Mouse (Mus musculus) megakaryocyte, adult 5-6 weeks (primary cell): ENCODE measurements at regions not wholly inside any gene's neighbourhood (a gene's known extent, or its start where the extent isn't known, plus 50 kb on each side); places are given as distances from the start of the nearest gene placed in this dataset.

Experiments
- ATAC-seq: 2 replicates; pipeline ENCODE4 v1.8.0; 2016; ENCODE audit warnings: mild to moderate bottlenecking, inconsistent platforms; ENCODE audit not compliant: poor library complexity, severe bottlenecking

DNA sequence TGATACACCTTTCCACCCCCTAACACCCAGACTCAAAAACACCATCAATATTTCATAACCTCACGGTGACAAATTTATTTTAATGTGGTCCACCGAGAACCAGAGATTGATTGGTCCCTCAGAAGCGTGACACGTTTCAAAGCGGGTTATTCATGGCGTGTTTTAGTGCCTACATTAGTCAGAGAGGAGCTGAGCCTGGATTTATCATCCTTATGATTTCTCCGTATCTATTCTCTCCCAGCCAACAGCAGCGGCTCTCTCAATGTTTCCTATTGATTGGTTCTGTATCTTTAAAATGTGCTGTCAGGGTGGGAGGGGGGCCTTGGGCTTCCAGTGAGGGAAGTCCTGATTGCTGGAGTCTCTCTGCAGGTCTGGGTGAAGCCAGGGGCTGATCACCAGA lies 219.9 kb downstream of the Dhx35 start:
- no peak for ATAC-seq

DNA sequence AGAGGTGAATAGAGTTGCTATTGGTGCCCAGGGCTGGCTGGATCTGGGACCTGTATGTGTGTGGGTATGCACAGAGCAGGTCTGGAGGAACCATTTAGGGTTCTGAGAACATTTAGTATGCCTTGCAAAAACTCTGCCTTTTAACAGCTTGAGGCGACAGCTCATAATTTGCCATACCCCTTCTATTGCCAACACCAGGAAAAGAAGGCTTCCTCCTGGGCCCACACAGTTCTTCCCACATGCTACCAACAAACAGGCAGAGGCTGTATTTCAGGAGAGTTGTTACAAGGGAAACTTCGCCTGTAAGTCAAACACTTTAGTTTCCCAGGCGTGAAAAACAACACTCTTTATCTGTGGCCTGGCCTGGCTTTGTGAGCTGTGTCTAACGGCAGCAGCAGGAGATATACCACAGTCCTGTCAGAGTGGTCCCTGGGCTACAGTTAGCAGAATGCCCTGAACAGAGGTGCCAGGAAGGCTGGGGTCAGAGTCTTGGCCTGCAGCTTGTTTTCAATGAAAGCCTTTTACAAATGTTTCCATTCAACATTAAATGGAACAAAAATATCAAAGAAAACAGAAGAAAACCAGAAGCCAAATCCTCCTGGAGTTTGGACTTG lies 225.4 kb downstream of the Dhx35 start:
- no peak for ATAC-seq

DNA sequence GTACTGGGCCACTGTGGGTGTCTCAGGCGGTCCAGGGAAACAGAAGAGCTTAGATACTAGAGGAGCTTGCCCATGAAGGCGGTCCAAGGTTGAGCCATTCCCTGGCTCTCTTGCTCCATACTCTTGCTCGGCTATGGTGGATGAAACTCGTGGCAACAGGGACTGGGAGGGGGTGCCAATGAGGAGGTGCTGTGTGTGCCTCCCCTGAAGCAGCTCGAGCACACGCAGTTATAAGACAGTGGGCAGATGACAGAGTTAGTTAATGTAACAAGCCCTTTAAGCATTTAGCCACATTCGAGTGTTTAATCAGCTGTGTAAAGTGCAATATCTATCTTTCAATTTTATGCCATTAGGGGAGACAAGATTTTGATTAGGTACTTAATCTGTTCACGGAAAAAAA lies 237.5 kb downstream of the Dhx35 start:
- ATAC-seq = no peak

DNA sequence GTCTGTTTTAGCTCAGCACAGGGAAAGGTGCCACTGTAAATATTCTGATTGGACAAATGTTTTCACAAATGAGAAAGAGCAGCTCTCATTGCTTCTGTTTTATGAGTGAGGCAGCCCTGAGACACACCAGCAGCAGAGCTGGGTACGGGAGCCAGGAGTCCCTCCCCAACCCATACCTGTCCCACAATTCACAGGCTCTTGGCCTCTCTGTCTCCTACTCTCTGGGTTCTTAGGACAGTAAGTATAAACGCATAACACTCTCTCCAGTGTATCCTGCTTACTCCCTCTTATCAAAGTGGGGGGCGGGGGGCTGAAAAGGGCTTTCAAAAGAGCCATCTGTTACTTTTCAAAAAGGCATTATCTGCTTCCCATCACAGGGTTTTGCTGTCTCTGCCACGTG lies 245.3 kb downstream of the Dhx35 start:
- no peak for ATAC-seq

DNA sequence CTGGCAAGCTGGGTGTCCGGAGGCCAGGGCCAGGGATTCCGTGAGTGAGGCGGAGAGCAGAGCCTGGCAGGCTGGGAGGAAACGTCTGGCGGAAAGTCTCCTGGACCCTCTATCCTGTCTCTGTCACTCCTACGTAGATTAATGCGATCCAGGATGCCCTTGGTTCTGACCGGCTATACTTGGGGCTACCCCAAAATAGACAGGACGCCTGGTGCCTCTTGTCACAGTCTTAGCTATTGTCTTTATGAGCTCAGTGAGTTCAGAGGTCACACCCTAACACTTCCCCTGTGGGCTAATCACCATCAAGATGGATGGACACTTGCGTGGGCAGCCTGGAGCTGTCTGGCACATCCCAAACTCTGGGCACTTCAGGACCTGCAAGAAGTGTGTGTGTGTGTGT lies 258.9 kb downstream of the Dhx35 start:
- no peak for ATAC-seq

DNA sequence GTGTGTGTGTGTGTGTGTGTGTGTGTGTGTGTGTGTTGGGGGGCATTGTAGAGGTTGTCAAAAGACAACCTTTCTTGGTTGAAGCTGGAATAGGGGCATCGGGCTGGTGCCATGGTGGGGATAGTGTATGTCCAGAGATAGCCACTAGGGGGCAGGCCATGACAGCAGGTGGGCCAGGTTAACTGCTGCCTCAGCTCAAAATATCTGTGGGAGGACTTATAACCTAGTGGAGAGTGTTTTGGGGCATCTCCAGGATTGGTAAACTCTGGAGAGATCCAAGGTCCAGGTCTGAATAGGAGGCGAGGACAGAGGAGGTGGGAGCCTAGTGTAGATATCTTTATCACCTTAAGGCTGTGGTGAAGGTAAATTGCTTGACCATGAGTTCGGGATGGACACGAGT lies 259.3 kb downstream of the Dhx35 start:
- ATAC-seq = no peak; the same call in 1 of the 2 replicates

DNA sequence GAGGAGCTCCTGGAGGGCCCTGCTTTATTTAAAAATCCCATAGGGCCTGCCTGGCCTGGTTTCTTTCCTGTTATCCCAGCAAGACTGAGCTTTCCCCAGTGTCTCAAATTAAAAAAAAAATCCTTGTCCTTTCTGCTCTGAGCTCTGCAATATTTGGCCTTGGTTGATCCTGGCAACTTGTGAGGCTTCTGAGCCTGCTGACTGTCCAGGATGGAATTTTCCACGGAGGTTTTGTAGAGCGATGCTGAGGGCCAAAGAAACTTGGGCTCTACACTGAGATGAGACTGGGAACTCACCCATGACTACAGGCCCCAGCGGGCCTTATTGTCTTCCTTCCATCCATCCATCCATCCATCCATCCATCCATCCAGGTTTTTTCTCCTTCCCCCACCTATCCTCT lies 259.8 kb downstream of the Dhx35 start:
- no peak for ATAC-seq

DNA sequence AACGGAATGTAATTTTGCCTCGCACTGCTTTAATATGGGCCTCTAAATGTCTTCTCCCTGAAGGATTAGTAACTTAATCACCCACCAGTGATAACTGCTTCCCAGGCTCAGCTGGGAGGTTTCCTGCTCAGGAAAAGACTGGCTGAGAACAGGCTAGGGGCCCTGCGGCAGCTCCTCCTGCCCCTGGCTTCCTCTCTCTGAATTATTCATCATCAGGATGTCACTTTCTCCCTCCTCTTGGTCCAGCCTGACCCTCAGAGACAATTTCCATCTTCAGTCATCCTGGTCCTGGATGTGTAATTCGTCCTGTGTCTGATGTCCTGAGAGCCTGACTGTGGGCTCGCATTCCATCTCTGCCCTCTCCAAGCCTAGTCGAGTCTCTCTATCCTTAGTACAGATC lies 261.2 kb downstream of the Dhx35 start:
- no peak for ATAC-seq

DNA sequence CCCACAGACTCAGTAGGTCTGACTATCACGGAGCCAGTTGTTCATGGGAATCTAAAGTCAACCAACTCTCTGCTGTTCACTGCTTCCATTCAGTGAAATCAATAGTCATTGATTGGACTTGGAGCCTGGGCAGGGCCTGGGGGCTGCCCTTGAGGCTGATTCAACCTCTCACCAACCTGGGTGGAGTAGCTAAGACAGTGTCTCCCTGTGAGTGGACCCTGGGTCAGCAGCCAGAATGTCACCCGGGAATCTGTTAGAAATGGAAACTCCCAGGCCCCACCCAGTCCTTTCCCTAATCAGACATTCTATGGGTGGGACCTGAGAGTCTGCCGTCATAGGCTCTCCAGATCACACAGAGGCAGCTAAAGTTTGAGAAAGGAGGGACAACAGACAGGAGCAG lies 262.4 kb downstream of the Dhx35 start:
- no peak for ATAC-seq

DNA sequence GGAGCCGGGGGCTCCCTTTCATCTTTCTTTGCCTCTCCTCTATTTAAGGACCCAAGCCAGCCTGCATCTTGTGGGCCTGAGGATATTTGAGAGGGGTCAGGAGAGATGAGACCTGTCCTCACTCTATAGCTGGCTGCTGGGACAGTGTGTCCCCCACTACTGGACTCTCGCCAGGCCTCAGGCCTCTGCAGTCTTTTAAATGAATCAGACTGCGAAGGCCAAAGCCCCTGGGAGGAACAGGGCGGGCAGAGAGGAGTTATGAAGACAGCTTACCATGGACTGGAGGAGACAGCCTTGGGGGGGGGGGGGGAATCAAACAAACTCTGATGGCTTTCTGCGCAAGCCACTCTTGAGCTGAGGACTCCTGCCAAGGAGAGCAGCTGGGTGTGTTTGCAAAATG lies 262.9 kb downstream of the Dhx35 start:
- no peak for ATAC-seq

DNA sequence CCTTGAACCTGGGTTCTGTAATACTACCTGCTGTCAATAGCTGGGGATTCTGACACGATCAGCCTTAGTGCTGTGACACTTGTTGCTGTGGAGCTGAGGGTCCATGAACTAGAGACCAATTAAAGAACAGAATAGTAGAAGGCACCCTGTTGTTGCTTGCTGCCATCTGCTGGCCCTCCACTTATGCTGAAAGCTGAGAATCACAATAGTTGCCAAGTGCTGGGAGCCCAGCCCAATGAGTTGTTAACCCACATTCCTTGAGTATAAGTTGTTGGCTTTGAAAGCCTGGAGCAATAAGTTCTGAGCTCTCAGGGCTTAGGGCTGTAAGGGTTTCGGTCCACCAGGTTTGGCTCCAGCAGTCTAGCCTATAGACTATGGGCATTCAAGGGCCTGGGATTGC lies 267.7 kb downstream of the Dhx35 start:
- ATAC-seq = no peak

DNA sequence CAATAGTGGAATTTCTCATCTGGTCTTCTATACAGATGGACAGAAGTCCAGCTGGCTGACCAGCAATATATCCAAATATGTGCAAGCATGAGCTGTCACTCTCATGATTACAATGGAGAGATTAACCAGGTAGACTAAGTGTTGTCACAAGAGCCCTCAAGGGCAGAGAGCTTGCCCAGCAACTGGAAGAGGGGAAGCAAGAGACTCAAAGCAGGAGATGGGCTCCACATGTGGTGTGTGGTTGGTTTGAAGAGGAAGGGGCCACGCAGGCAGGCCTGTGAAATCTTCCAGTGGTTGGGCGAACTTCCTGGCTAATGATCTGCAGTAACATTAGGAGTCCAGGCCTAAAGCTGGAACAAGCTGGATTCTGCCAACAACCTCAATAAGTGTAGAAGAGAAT lies 268.1 kb downstream of the Dhx35 start:
- no peak for ATAC-seq

DNA sequence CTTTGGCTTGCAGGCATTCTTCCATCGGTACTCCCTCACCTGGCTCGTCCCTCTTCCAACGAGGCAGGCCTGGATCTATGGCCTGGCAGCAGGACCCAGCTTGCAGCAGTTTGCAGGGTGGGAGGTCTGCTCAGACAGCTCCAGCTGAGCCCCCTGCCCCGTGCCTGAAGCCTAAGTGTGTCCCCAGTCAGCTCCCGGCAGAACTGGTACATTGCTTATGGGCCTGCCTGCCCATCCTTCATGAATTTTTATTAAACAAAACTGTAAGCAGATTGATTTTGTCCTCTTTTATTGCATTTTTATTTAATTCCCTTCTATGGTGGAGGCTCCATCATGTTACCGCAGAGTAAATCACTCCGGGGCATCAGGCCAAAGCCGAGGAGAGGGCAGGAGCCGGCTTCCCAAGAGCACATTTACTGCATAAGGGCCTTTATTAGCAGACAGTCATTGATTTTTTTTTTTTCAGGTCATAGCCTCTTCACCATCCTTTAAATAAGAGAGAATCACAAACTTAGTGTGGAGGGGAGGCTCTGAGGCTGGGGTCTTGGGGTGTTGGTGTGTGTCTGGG lies 269.9 kb downstream of the Dhx35 start:
- ATAC-seq = no peak

DNA sequence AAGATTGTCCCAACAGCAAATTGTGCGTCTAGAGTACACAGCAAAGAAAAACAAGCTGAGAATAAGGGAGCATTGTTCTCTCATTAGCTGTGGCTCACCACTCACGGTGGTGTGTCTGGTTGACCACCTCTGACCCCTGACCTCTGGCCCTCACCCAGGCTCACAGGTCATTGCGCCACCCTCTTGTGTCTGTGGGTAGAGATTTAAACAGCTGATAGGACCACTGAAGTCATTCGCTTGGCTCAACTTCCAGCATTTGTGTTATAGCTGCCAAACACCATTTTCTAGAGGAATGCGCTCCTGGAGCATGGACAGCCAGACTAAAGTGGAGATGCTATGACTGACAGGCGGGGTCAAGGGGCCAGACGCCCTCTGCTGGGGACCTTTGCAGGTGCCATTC lies 272.9 kb downstream of the Dhx35 start:
- ATAC-seq = no peak

DNA sequence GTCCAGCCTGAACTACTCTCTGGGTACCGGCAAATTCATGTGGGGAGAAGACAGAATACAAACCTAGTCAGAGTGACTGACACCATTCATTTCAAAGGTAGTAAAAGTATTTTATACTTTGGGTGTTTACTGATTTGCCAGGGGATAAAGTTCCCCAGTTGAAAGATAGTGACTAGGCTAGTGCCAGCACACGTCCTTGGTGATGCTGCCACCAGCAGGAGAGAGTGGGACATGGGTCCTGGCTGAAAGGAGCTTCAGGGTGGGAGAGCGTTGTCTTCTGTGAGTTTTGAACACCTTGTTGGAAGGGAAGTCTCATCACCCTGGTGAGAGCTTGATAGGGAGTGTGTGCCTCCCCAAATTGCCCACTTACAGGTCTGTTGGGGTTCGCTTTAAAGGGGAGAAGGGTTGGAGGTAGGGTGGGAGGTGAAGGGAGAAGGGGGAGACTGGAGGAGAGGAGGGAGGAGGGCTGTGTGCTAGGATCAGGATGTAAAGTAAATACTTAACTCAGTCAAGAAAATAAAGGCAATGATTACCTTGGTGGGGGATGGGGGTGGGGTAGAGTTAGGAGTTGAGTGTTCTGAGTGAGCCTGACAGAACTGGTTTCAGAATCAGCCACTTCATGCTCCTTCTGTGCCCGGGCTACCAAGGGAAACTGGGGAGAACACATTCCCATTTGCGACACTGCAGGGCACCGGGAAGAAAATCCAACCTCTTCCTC lies 273.9 kb downstream of the Dhx35 start:
- no peak for ATAC-seq

DNA sequence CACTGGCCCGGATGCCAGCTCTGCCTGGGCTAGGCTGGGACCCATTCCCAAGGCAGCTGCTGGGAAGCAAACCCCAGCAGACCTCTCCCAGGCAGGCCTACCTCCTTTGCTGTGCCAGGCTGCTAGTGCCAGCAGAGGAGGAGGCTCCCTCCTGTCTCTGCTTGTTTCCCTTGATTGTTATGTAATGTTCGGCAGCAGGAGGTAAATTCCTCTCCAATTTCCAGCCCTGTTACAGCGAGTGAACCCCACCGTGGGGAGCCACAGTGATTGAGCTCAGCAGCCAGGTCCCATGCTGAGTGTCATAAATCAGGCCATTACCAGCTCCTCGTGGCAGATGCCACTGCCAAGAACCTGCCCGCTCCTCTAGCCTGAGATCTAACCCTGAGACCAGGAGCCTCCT lies 274.6 kb downstream of the Dhx35 start:
- no peak for ATAC-seq

DNA sequence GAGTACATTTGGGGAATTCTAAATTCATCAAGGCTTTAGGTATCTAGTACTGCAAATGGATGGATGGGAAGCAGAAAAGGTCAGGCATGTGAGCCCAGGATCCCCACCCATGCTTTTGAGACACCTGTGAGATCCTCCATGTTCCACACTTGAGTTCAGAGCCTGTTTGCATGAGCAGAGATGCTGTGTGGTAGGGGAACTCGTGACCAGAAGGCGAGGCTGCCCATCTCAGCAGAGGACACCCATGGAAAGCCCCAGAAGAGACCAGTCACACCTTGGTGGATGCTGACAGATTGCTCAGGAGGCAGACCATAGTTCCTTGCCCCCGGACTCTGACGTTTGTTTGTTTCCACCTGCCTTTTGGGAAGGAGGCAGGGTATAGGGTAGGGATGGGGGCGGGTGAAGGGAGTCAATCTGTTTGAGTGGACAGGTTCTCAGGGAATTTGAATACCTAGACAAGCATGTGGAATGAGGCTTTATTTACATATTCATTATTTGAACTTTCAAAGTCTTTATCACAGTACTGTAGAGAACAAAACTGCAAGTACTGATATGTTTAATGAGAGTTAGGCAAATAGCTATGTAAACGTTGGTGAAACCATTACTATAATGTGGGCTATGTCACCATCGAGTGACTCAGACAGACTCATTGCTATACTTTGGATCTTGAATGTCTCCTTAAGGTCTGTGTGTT lies 278.5 kb downstream of the Dhx35 start:
- ATAC-seq = no peak

DNA sequence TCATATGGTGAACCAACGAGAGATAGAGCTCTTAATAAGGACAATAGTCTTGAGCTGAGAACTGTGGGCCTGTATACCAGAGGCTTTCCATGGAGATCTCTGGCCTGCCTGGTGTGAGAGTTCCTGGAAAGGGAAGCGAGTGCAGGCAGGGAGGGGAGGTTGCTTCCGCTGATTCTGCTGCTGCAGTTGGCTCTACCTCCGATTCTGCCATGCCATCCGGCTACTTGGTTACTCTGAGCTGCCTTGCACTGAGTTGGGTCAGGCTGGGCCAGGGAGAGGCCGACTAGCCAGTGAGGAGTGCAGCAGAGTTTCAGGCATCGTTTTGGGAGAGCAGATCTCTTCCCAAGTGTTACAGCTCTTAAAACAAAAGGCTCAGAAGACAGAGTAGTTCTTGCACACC lies 285.2 kb downstream of the Dhx35 start:
- ATAC-seq = no peak

DNA sequence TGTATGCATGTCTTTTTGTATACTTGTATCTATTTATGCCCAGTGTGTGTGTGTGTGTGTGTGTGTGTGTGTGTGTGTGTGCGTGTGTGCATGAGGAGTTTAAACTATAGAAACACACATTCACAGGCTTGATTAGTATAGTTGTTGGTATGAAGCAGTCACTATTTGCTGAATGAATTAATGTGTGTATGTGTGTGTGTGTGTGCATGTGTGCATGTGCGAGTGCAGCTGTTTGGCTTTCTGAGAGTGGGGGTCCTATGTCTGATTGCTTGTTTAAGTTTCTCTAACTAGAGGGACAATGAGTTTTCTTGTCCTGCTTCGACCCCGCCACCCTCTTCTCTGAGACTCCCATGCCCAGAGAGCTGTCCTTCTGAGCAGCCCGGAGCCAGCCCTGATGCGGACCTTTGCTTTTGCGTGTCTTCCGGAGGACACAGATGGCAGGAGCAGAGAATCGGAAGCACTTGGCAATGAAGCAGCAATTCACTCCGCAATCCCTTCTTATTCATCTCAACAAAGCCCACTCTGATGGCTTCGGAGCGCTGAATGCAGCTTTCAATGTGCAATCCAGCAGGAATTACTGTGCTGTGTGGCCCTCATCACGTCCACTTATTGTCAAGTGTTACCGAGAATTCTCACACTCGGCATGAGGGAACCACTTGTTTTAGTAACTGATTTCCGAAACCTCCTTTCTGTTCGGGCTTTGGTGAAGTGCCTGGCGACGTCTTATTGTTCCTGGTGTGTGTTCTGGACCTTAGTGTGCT lies 286.4 kb downstream of the Dhx35 start:
- no peak for ATAC-seq

DNA sequence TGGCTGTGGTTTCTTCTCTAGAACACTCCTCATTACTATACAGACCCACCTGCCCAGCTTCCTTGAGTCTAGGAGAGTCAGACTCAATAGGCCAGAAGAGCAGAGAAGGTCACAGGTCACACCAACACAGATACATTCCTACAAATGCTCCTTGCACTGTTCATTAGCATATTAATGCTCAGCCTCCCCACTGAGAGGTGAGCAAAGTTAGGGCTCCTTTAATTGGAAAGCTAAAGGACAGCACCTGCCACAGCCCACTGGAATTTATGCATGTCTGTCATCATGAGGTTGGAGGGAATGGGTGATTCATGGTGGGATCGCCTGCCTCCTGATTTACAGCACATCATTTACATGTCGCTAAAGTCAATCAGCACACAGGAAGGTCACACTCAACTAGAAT lies 292.2 kb downstream of the Dhx35 start:
- ATAC-seq = no peak

DNA sequence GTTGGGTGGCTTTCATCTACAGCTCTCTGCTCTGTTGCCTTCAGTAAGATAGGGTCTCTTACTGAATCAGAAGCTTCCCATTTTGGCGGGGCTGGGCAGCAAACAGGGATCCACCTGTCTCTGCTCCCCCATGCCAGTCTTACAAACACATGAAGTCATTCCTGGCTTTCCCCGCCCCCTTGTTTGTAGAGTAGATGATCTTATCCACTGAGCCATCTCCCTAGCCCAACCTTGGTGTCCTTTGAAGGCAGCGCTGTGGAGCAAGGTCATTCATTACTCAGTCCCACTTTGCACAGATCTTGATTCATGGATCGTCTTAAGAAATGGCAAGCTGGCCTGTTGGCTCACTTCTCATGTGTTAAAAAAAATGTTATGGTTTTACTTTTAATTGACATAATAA lies 293.6 kb downstream of the Dhx35 start:
- ATAC-seq = no peak
